Mouse (Mus musculus) kidney, adult 11 months (tissue): Measurements from ENCODE around the gene Pabpc5.

Experiments
- DNase-seq: peaks from one replicate; pipeline ENCODE4 v3.0.0; 2022

Pabpc5 gene

GRCm38 (mm10) chrX:119927081-119927571 lies at the start of gene Pabpc5:
Gene Pabpc5 (plus strand): TSS chrX:119927196.
- DNase-seq: peak; percentile 9

GRCm38 (mm10) chrX:119886957-119887593 lies 39.9 kb upstream of the Pabpc5 start:
- no peak for DNase-seq

DNA sequence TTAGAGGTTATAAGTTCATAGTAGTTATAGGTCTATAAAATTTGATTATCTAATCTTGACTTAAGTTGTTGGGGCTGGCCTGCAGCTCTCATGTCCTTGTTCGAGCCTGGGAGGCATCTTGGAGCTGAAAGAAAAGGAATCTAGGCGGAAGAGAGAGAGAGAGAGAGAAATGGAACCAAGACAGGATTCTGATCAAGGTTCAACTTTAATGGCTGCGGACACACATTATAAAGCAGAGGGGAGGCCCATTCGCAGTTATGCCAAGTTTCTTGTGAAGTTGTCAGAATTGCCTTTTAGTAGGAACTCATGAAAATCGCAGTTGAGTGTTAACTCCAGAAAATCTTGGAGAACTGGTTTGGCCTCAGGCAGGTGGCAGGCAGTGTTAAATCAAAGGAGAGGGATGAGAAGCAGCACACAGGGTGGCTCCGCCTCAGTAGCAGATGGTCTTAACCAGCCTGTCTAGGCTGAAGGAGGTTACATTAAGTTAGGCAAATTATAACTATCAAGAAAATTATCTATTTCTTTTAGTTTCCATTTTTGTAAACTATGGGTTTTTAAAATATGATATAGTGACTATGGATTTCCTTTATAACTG lies 38.6 kb upstream of the Pabpc5 start:
- DNase-seq: no peak

DNA sequence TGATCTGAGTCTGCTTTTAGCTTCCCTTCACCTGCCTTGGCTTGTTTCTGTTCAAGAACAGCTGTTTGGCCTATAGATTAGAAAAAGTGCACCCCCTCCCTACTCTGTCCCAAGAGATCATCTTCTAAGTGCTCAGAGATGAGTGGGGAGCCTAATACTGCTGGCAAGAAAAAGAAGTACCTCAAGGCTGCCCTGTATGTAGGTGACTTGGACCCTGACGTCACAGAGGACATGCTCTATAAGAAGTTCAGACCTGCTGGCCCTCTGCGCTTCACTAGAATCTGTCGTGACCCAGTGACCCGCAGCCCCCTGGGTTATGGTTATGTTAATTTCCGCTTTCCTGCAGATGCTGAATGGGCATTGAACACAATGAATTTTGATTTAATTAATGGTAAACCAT lies 856 bp downstream of the Pabpc5 start:
- DNase-seq: no peak
